Mouse (Mus musculus): Measurements from ENCODE around the gene Adgrl4.

DNA sequence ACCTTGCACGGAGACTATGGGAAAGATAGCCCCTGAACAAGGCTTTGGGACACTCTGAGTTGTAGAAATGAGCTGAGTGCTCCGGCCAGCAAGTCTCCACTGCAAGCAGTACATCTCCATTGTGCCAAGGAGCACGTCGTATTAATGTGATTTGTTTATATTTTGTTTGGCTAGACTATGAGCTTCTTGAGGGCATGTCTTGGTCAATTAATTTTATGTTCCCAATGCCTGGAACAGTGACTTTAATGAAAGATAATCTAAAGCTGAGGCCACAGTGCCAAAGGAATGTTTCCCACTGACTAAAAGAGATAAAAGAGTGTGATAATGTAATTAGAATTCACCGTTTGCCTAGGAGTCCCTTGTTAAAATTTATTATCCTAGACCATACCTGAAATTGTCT lies 119.9 kb downstream of the Adgrl4 start:
- TF ChIP-seq CTCF (IDR thresholded peaks at IDR 0.05; ENCODE audit: low read depth, low read length) = no peak
- TF ChIP-seq POLR2A (IDR thresholded peaks at IDR 0.05; ENCODE audit: insufficient read depth, low read length) = no peak
- no peak for TF ChIP-seq EP300 (IDR thresholded peaks at IDR 0.05; ENCODE audit: insufficient read depth, low read depth, low read length)
